Mouse (Mus musculus): ENCODE data around the gene Cbx7.

Cbx7 gene

GRCm38 (mm10) chr15:79970940-79971339, at the start of gene Cbx7:
Cbx7 (minus strand) TSS chr15:79971119.
- DNase-seq (ENCODE audit: low read depth, low spot score) = no peak

GRCm38 (mm10) chr15:80020516-80020915, 49.6 kb upstream of the Cbx7 start:
- no peak for DNase-seq (ENCODE audit: low read depth, low spot score)

- no peak for DNase-seq (ENCODE audit: low read depth, low spot score)
These were observed 48.7 kb upstream of the Cbx7 start for GRCm38 (mm10) chr15:80019625-80020024.

GRCm38 (mm10) chr15:80019220-80019619, 48.3 kb upstream of the Cbx7 start:
- DNase-seq (ENCODE audit: low read depth, low spot score) = peak; percentile 84

GRCm38 (mm10) chr15:80016563-80017301, 45.8 kb upstream of the Cbx7 start:
- DNase-seq (ENCODE audit: low read depth, low spot score) = no peak

GRCm38 (mm10) chr15:80015211-80015952, 44.5 kb upstream of the Cbx7 start:
- peak; percentile 89 for DNase-seq (ENCODE audit: low read depth, low spot score)

- DNase-seq (ENCODE audit: low read depth, low spot score) = peak; percentile 73
These were observed 43.6 kb upstream of the Cbx7 start, which contains the start of gene Pdgfb for GRCm38 (mm10) chr15:80014321-80015210. Pdgfb (minus strand) TSS chr15:80014977.

GRCm38 (mm10) chr15:80014031-80014320, 43.1 kb upstream of the Cbx7 start:
- no peak for DNase-seq (ENCODE audit: low read depth, low spot score)

GRCm38 (mm10) chr15:80013256-80014030, 42.5 kb upstream of the Cbx7 start:
- DNase-seq (ENCODE audit: low read depth, low spot score) = no peak

GRCm38 (mm10) chr15:80012527-80013201, 41.7 kb upstream of the Cbx7 start:
- peak; percentile 89 for DNase-seq (ENCODE audit: low read depth, low spot score)

GRCm38 (mm10) chr15:80011778-80012526, 41.0 kb upstream of the Cbx7 start:
- DNase-seq (ENCODE audit: low read depth, low spot score) = peak; percentile 96

- DNase-seq (ENCODE audit: low read depth, low spot score) = peak; percentile 65
These were observed 40.3 kb upstream of the Cbx7 start for GRCm38 (mm10) chr15:80011194-80011593.

GRCm38 (mm10) chr15:80010182-80010558, 39.3 kb upstream of the Cbx7 start:
- DNase-seq (ENCODE audit: low read depth, low spot score) = peak; percentile 86

GRCm38 (mm10) chr15:80009421-80010181, 38.7 kb upstream of the Cbx7 start:
- peak; percentile 70 for DNase-seq (ENCODE audit: low read depth, low spot score)

GRCm38 (mm10) chr15:80008461-80008860, 37.5 kb upstream of the Cbx7 start:
- no peak for DNase-seq (ENCODE audit: low read depth, low spot score)

GRCm38 (mm10) chr15:80006156-80006555, 35.2 kb upstream of the Cbx7 start:
- DNase-seq (ENCODE audit: low read depth, low spot score) = no peak

- DNase-seq (ENCODE audit: low read depth, low spot score) = no peak
These were observed 34.5 kb upstream of the Cbx7 start for GRCm38 (mm10) chr15:80005436-80005835.

- no peak for DNase-seq (ENCODE audit: low read depth, low spot score)
These were observed 33.9 kb upstream of the Cbx7 start for GRCm38 (mm10) chr15:80004644-80005340.

GRCm38 (mm10) chr15:80003581-80003980, 32.7 kb upstream of the Cbx7 start:
- DNase-seq (ENCODE audit: low read depth, low spot score) = no peak

Measured in brain, adult 2 months (tissue).